Mouse (Mus musculus): ENCODE measurements at regions not wholly inside any gene's neighbourhood (a gene's known extent, or its start where the extent isn't known, plus 50 kb on each side); places are given as distances from the start of the nearest gene placed in this dataset.

DNA sequence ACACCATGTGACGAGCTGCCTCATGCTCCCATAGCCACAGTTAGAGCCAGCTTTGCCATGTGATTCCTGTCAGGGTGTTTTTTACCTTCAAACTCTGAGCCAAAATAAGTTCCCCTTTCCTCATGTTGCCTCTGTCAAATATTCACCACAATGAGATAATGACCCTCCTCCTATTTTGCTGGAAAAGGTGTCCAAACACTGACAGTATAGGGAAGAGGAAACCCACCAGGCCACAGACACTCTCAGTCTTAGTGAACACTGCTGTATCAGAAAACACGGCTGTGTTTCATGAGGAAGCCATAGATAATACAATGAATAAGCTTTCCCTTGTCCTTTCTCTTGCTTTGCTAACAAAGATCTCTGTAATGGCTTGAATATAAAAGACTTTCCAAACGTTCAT, 349.3 kb downstream of the Dad1 start:
- TF ChIP-seq CTCF (IDR thresholded peaks at IDR 0.05; ENCODE audit: low read depth): no peak
- no peak for TF ChIP-seq EP300 (IDR thresholded peaks at IDR 0.05; ENCODE audit: low read depth)
